Mouse (Mus musculus): ENCODE results near the gene Ndufaf8. TPM values are rescaled to one million over a fixed set of nuclear protein-coding genes. Genes with fewer than 3 reads are reported as not detected.

The Ndufaf8 gene
- polyA plus RNA-seq (2015; fragmentation: Nextera tagmentation; extraction: Ambion mirVana) = 41.4 and 46.8 TPM in 2 replicates

- WGBS = under 1% methylated on average over 77 of the region's 77 CpGs
- H3K36me3 ChIP-seq (ENCODE audit: control insufficient read depth, insufficient read depth, low read length) = peaks cover 10% of the 10 kb centered on the region
- peak within 1 kb of the TSS; percentile 83 for H3K9ac ChIP-seq (ENCODE audit: low read depth, low read length)
- peak within 1 kb of the TSS; percentile 94 for H3K27ac ChIP-seq (ENCODE audit: low read length)
- peak within 1 kb of the TSS; percentile 62 for H3K4me3 ChIP-seq (ENCODE audit: low read depth, low read length)
- peak within 1 kb of the TSS; percentile 95 for H3K4me2 ChIP-seq (ENCODE audit: low read length)
- peaks cover 21% of the 10 kb centered on the region for H3K4me1 ChIP-seq (ENCODE audit: control insufficient read depth, insufficient read depth, low read length)
- peak; percentile 96 for ATAC-seq
- no peaks in the 10 kb centered on the region for H3K27me3 ChIP-seq (ENCODE audit: control insufficient read depth, insufficient read depth, low read depth, low read length)
- no peaks in the 10 kb centered on the region for H3K9me3 ChIP-seq (replicated peaks; ENCODE audit: control insufficient read depth, low read length, poor library complexity, severe bottlenecking)
These were observed at the start of gene Ndufaf8, which contains the start of gene Tepsin for GRCm38 (mm10) chr11:120098588-120099511. Gene Ndufaf8 (plus strand): TSS chr11:120098928. Gene Tepsin (minus strand): TSS chr11:120098731.

- H3K9ac ChIP-seq (ENCODE audit: low read depth, low read length) = 0 out of 2 replicates have a peak overlapping the region, but pooled peaks have one; percentile 26
- H3K4me3 ChIP-seq (ENCODE audit: low read depth, low read length) = no peak overlapping the region
- no peak overlapping the region for H3K27ac ChIP-seq (ENCODE audit: low read length)
- H3K4me2 ChIP-seq (ENCODE audit: low read length) = peak overlapping the region; percentile 95; the same call in 1 of the 2 replicates
- H3K9me3 ChIP-seq (replicated peaks; ENCODE audit: control insufficient read depth, low read length, poor library complexity, severe bottlenecking) = no peaks in the 10 kb centered on the region
- H3K4me1 ChIP-seq (ENCODE audit: control insufficient read depth, insufficient read depth, low read length) = peaks cover 33% of the 10 kb centered on the region
- no peak for ATAC-seq
- WGBS = 78% methylated on average over 8 of the region's 8 CpGs
- no peaks in the 10 kb centered on the region for H3K27me3 ChIP-seq (ENCODE audit: control insufficient read depth, insufficient read depth, low read depth, low read length)
- H3K36me3 ChIP-seq (ENCODE audit: control insufficient read depth, insufficient read depth, low read length) = no peaks in the 10 kb centered on the region
These were observed 49.7 kb upstream of the Ndufaf8 start for GRCm38 (mm10) chr11:120049067-120049466.

- Histone ChIP-seq H3K9ac (ENCODE audit: low read depth, low read length) (no peak overlapping the region), H3K9me3 (replicated peaks; ENCODE audit: control insufficient read depth, low read length, poor library complexity, severe bottlenecking) (no peaks in the 10 kb centered on the region), H3K4me2 (ENCODE audit: low read length) (no peak overlapping the region), H3K27me3 (ENCODE audit: control insufficient read depth, insufficient read depth, low read depth, low read length) (no peaks in the 10 kb centered on the region), H3K4me1 (ENCODE audit: control insufficient read depth, insufficient read depth, low read length) (peaks cover 15% of the 10 kb centered on the region), H3K27ac (ENCODE audit: low read length) (no peak overlapping the region), H3K4me3 (ENCODE audit: low read depth, low read length) (no peak overlapping the region), H3K36me3 (ENCODE audit: control insufficient read depth, insufficient read depth, low read length) (no peaks in the 10 kb centered on the region)
- WGBS = 37% methylated on average over 14 of the region's 14 CpGs
- ATAC-seq = no peak
These were observed 47.5 kb upstream of the Ndufaf8 start for GRCm38 (mm10) chr11:120051124-120051811.

- 74% methylated on average over 9 of the region's 9 CpGs for WGBS
- no peak overlapping the region for H3K9ac ChIP-seq (ENCODE audit: low read depth, low read length)
- no peaks in the 10 kb centered on the region for H3K36me3 ChIP-seq (ENCODE audit: control insufficient read depth, insufficient read depth, low read length)
- H3K27ac ChIP-seq (ENCODE audit: low read length) = no peak overlapping the region
- H3K4me3 ChIP-seq (ENCODE audit: low read depth, low read length) = no peak overlapping the region
- H3K9me3 ChIP-seq (replicated peaks; ENCODE audit: control insufficient read depth, low read length, poor library complexity, severe bottlenecking) = no peaks in the 10 kb centered on the region
- no peak for ATAC-seq
- peaks cover 15% of the 10 kb centered on the region for H3K4me1 ChIP-seq (ENCODE audit: control insufficient read depth, insufficient read depth, low read length)
- no peak overlapping the region for H3K4me2 ChIP-seq (ENCODE audit: low read length)
- H3K27me3 ChIP-seq (ENCODE audit: control insufficient read depth, insufficient read depth, low read depth, low read length) = no peaks in the 10 kb centered on the region
These were observed 46.5 kb upstream of the Ndufaf8 start for GRCm38 (mm10) chr11:120052274-120052673.

GRCm38 (mm10) chr11:120053846-120054245, 44.9 kb upstream of the Ndufaf8 start:
- H3K4me2 ChIP-seq (ENCODE audit: low read length) = no peak overlapping the region
- no peak for ATAC-seq
- H3K4me1 ChIP-seq (ENCODE audit: control insufficient read depth, insufficient read depth, low read length) = peaks cover 4% of the 10 kb centered on the region
- no peaks in the 10 kb centered on the region for H3K36me3 ChIP-seq (ENCODE audit: control insufficient read depth, insufficient read depth, low read length)
- WGBS = 82% methylated on average over 4 of the region's 4 CpGs
- no peak overlapping the region for H3K9ac ChIP-seq (ENCODE audit: low read depth, low read length)
- no peaks in the 10 kb centered on the region for H3K27me3 ChIP-seq (ENCODE audit: control insufficient read depth, insufficient read depth, low read depth, low read length)
- 0 out of 2 replicates have a peak, but pooled peaks cover 2% of the 10 kb centered on the region for H3K9me3 ChIP-seq (replicated peaks; ENCODE audit: control insufficient read depth, low read length, poor library complexity, severe bottlenecking)
- H3K27ac ChIP-seq (ENCODE audit: low read length) = no peak overlapping the region
- no peak overlapping the region for H3K4me3 ChIP-seq (ENCODE audit: low read depth, low read length)

- Histone ChIP-seq H3K36me3 (ENCODE audit: control insufficient read depth, insufficient read depth, low read length) (no peaks in the 10 kb centered on the region), H3K9me3 (replicated peaks; ENCODE audit: control insufficient read depth, low read length, poor library complexity, severe bottlenecking) (0 out of 2 replicates have a peak, but pooled peaks cover 2% of the 10 kb centered on the region)
- 81% methylated on average over 12 of the region's 12 CpGs for WGBS
These were observed 42.6 kb upstream of the Ndufaf8 start for GRCm38 (mm10) chr11:120055953-120056732.

GRCm38 (mm10) chr11:120060634-120061033, 38.1 kb upstream of the Ndufaf8 start:
- Histone ChIP-seq H3K27me3 (ENCODE audit: control insufficient read depth, insufficient read depth, low read depth, low read length) (no peaks in the 10 kb centered on the region), H3K36me3 (ENCODE audit: control insufficient read depth, insufficient read depth, low read length) (peaks cover 2% of the 10 kb centered on the region; the same call in 1 of the 2 replicates), H3K9me3 (replicated peaks; ENCODE audit: control insufficient read depth, low read length, poor library complexity, severe bottlenecking) (0 out of 2 replicates have a peak, but pooled peaks cover 2% of the 10 kb centered on the region), H3K27ac (ENCODE audit: low read length) (no peak overlapping the region), H3K9ac (ENCODE audit: low read depth, low read length) (no peak overlapping the region), H3K4me3 (ENCODE audit: low read depth, low read length) (no peak overlapping the region), H3K4me1 (ENCODE audit: control insufficient read depth, insufficient read depth, low read length) (no peaks in the 10 kb centered on the region), H3K4me2 (ENCODE audit: low read length) (no peak overlapping the region)
- 83% methylated on average over 8 of the region's 8 CpGs for WGBS
- no peak for ATAC-seq

More at GRCm38 (mm10) chr11:120055953-120056732, 42.6 kb upstream of the Ndufaf8 start:
- no peaks in the 10 kb centered on the region for H3K4me1 ChIP-seq (ENCODE audit: control insufficient read depth, insufficient read depth, low read length)
- H3K27me3 ChIP-seq (ENCODE audit: control insufficient read depth, insufficient read depth, low read depth, low read length) = no peaks in the 10 kb centered on the region
- no peak overlapping the region for H3K27ac ChIP-seq (ENCODE audit: low read length)
- no peak for ATAC-seq
- H3K9ac ChIP-seq (ENCODE audit: low read depth, low read length) = no peak overlapping the region
- no peak overlapping the region for H3K4me2 ChIP-seq (ENCODE audit: low read length)
- no peak overlapping the region for H3K4me3 ChIP-seq (ENCODE audit: low read depth, low read length)

GRCm38 (mm10) chr11:120063326-120063725, 35.4 kb upstream of the Ndufaf8 start:
- Histone ChIP-seq H3K9me3 (replicated peaks; ENCODE audit: control insufficient read depth, low read length, poor library complexity, severe bottlenecking) (no peaks in the 10 kb centered on the region), H3K4me2 (ENCODE audit: low read length) (no peak overlapping the region), H3K27ac (ENCODE audit: low read length) (no peak overlapping the region), H3K27me3 (ENCODE audit: control insufficient read depth, insufficient read depth, low read depth, low read length) (no peaks in the 10 kb centered on the region), H3K9ac (ENCODE audit: low read depth, low read length) (no peak overlapping the region), H3K4me3 (ENCODE audit: low read depth, low read length) (no peak overlapping the region), H3K4me1 (ENCODE audit: control insufficient read depth, insufficient read depth, low read length) (no peaks in the 10 kb centered on the region), H3K36me3 (ENCODE audit: control insufficient read depth, insufficient read depth, low read length) (peaks cover 11% of the 10 kb centered on the region)
- no peak for ATAC-seq
- WGBS = 87% methylated on average over 5 of the region's 5 CpGs

Data from midbrain, embryonic 16.5 days (tissue).